Mouse (Mus musculus): ENCODE measurements around the gene Tmed9.
A peak's percentile ranks its signal among the peaks of the same experiment; 100 is the strongest.

The Tmed9 gene

GRCm38 (mm10) chr13:55573432-55573831 lies at the start of gene Tmed9:
Gene Tmed9 (plus strand): TSS chr13:55573732.
- DNase-seq = no peak

GRCm38 (mm10) chr13:55523951-55524600 lies 49.5 kb upstream of the Tmed9 start:
- no peak for DNase-seq

GRCm38 (mm10) chr13:55525733-55526553 lies 47.6 kb upstream of the Tmed9 start:
- no peak for DNase-seq

GRCm38 (mm10) chr13:55527212-55527611 lies 46.3 kb upstream of the Tmed9 start:
- DNase-seq = no peak

- DNase-seq = no peak
Measured at GRCm38 (mm10) chr13:55527834-55528772, 45.4 kb upstream of the Tmed9 start.

- DNase-seq = no peak
Measured at GRCm38 (mm10) chr13:55529198-55529915, 44.2 kb upstream of the Tmed9 start, which contains the start of gene Dok3. Gene Dok3 (minus strand): TSS chr13:55529296.

- no peak for DNase-seq
Measured at GRCm38 (mm10) chr13:55535191-55535590, 38.3 kb upstream of the Tmed9 start.

- DNase-seq = peak; percentile 43
Measured at GRCm38 (mm10) chr13:55535796-55536193, 37.7 kb upstream of the Tmed9 start.

- DNase-seq = peak; percentile 100
Measured at GRCm38 (mm10) chr13:55536194-55537175, 37.0 kb upstream of the Tmed9 start, which contains the start of gene Ddx41. Gene Ddx41 (minus strand): TSS chr13:55536658.

GRCm38 (mm10) chr13:55540933-55541332 lies 32.6 kb upstream of the Tmed9 start:
- DNase-seq = no peak

GRCm38 (mm10) chr13:55542891-55543290 lies 30.6 kb upstream of the Tmed9 start:
- no peak for DNase-seq

GRCm38 (mm10) chr13:55543447-55543846 lies 30.1 kb upstream of the Tmed9 start:
- DNase-seq = no peak

GRCm38 (mm10) chr13:55544792-55545191 lies 28.7 kb upstream of the Tmed9 start:
- no peak for DNase-seq

GRCm38 (mm10) chr13:55547916-55548315 lies 25.6 kb upstream of the Tmed9 start:
- DNase-seq = no peak

GRCm38 (mm10) chr13:55548426-55548825 lies 25.1 kb upstream of the Tmed9 start:
- no peak for DNase-seq

GRCm38 (mm10) chr13:55549061-55549460 lies 24.5 kb upstream of the Tmed9 start:
- no peak for DNase-seq

- DNase-seq = no peak
Measured at GRCm38 (mm10) chr13:55555921-55556320, 17.6 kb upstream of the Tmed9 start.

- no peak for DNase-seq
Measured at GRCm38 (mm10) chr13:55557499-55557898, 16.0 kb upstream of the Tmed9 start.

- no peak for DNase-seq
Measured at GRCm38 (mm10) chr13:55563266-55563879, 10.2 kb upstream of the Tmed9 start.

- DNase-seq = no peak
Measured at GRCm38 (mm10) chr13:55567001-55567400, 6.5 kb upstream of the Tmed9 start.

- DNase-seq = no peak
Measured at GRCm38 (mm10) chr13:55567949-55568348, 5.6 kb upstream of the Tmed9 start.

All from cerebellum, adult 11 months (tissue).